Mouse (Mus musculus): ENCODE measurements around the gene Rsu1. TPM values are rescaled to one million over a fixed set of nuclear protein-coding genes. Genes with fewer than 3 reads are reported as not detected.

Rsu1 gene
- polyA plus RNA-seq, 1 experiment from 2014 or later: 119 TPM

- ATAC-seq (ENCODE audit: insufficient number of reproducible peaks, low FRiP score, low TSS enrichment, low read depth): no peak
- H3K27ac ChIP-seq (replicated peaks): no peak overlapping the region
- no peaks in the 10 kb centered on the region for H3K27me3 ChIP-seq
- H3K36me3 ChIP-seq: no peaks in the 10 kb centered on the region
- 72% methylated on average over 2 of the region's 2 CpGs for WGBS
- H3K4me1 ChIP-seq: no peaks in the 10 kb centered on the region
- H3K9me3 ChIP-seq (replicated peaks): no peaks in the 10 kb centered on the region
- H3K4me2 ChIP-seq (replicated peaks): no peak overlapping the region
- no peak overlapping the region for H3K9ac ChIP-seq
- H3K4me3 ChIP-seq (replicated peaks): no peak overlapping the region
These were observed 109.5 kb downstream of the Rsu1 start for GRCm38 (mm10) chr2:13161717-13162116.

GRCm38 (mm10) chr2:13145245-13145644 lies 126.0 kb downstream of the Rsu1 start:
- Histone ChIP-seq H3K4me1 (no peaks in the 10 kb centered on the region), H3K4me3 (replicated peaks) (no peak overlapping the region), H3K9ac (no peak overlapping the region), H3K36me3 (no peaks in the 10 kb centered on the region), H3K4me2 (replicated peaks) (no peak overlapping the region), H3K9me3 (replicated peaks) (no peaks in the 10 kb centered on the region), H3K27ac (replicated peaks) (no peak overlapping the region), H3K27me3 (no peaks in the 10 kb centered on the region)
- no peak for ATAC-seq (ENCODE audit: insufficient number of reproducible peaks, low FRiP score, low TSS enrichment, low read depth)
- WGBS: 85% methylated on average over 6 of the region's 6 CpGs

- ATAC-seq (ENCODE audit: insufficient number of reproducible peaks, low FRiP score, low TSS enrichment, low read depth): no peak
- no peak overlapping the region for H3K27ac ChIP-seq (replicated peaks)
- H3K9me3 ChIP-seq (replicated peaks): no peaks in the 10 kb centered on the region
- no peak overlapping the region for H3K4me3 ChIP-seq (replicated peaks)
- H3K27me3 ChIP-seq: no peaks in the 10 kb centered on the region
- H3K4me1 ChIP-seq: no peaks in the 10 kb centered on the region
- H3K9ac ChIP-seq: no peak overlapping the region
- no peaks in the 10 kb centered on the region for H3K36me3 ChIP-seq
- H3K4me2 ChIP-seq (replicated peaks): no peak overlapping the region
- WGBS: 68% methylated on average over 2 of the region's 2 CpGs
These were observed 136.3 kb downstream of the Rsu1 start for GRCm38 (mm10) chr2:13134890-13135289.

GRCm38 (mm10) chr2:13132841-13133240 lies 138.4 kb downstream of the Rsu1 start:
- Histone ChIP-seq H3K9ac (no peak overlapping the region), H3K4me1 (no peaks in the 10 kb centered on the region), H3K9me3 (replicated peaks) (no peaks in the 10 kb centered on the region), H3K36me3 (no peaks in the 10 kb centered on the region), H3K27ac (replicated peaks) (no peak overlapping the region), H3K27me3 (no peaks in the 10 kb centered on the region), H3K4me2 (replicated peaks) (no peak overlapping the region), H3K4me3 (replicated peaks) (no peak overlapping the region)
- 84% methylated on average over 8 of the region's 8 CpGs for WGBS
- ATAC-seq (ENCODE audit: insufficient number of reproducible peaks, low FRiP score, low TSS enrichment, low read depth): no peak

- Histone ChIP-seq H3K27ac (replicated peaks) (no peak overlapping the region), H3K4me1 (no peaks in the 10 kb centered on the region), H3K9ac (no peak overlapping the region), H3K9me3 (replicated peaks) (no peaks in the 10 kb centered on the region), H3K36me3 (no peaks in the 10 kb centered on the region), H3K27me3 (no peaks in the 10 kb centered on the region), H3K4me3 (replicated peaks) (no peak overlapping the region), H3K4me2 (replicated peaks) (no peak overlapping the region)
- ATAC-seq (ENCODE audit: insufficient number of reproducible peaks, low FRiP score, low TSS enrichment, low read depth): no peak
- 77% methylated on average over 8 of the region's 8 CpGs for WGBS
These were observed 138.8 kb downstream of the Rsu1 start for GRCm38 (mm10) chr2:13132406-13132805.

GRCm38 (mm10) chr2:13129859-13130258 lies 141.4 kb downstream of the Rsu1 start:
- ATAC-seq (ENCODE audit: insufficient number of reproducible peaks, low FRiP score, low TSS enrichment, low read depth): no peak
- H3K9ac ChIP-seq: no peak overlapping the region
- H3K4me1 ChIP-seq: no peaks in the 10 kb centered on the region
- no peaks in the 10 kb centered on the region for H3K27me3 ChIP-seq
- no peak overlapping the region for H3K4me3 ChIP-seq (replicated peaks)
- no peak overlapping the region for H3K4me2 ChIP-seq (replicated peaks)
- no peaks in the 10 kb centered on the region for H3K36me3 ChIP-seq
- no peaks in the 10 kb centered on the region for H3K9me3 ChIP-seq (replicated peaks)
- H3K27ac ChIP-seq (replicated peaks): no peak overlapping the region
- 77% methylated on average over 10 of the region's 10 CpGs for WGBS

GRCm38 (mm10) chr2:13129337-13129736 lies 141.9 kb downstream of the Rsu1 start:
- no peaks in the 10 kb centered on the region for H3K36me3 ChIP-seq
- H3K9ac ChIP-seq: no peak overlapping the region
- no peak overlapping the region for H3K27ac ChIP-seq (replicated peaks)
- ATAC-seq (ENCODE audit: insufficient number of reproducible peaks, low FRiP score, low TSS enrichment, low read depth): no peak
- no peaks in the 10 kb centered on the region for H3K27me3 ChIP-seq
- H3K4me1 ChIP-seq: no peaks in the 10 kb centered on the region
- no peak overlapping the region for H3K4me2 ChIP-seq (replicated peaks)
- no peak overlapping the region for H3K4me3 ChIP-seq (replicated peaks)
- no peaks in the 10 kb centered on the region for H3K9me3 ChIP-seq (replicated peaks)
- 70% methylated on average over 10 of the region's 10 CpGs for WGBS

GRCm38 (mm10) chr2:13120461-13120860 lies 150.8 kb downstream of the Rsu1 start:
- no peak for ATAC-seq (ENCODE audit: insufficient number of reproducible peaks, low FRiP score, low TSS enrichment, low read depth)
- 86% methylated on average over 5 of the region's 5 CpGs for WGBS

GRCm38 (mm10) chr2:13117896-13118295 lies 153.3 kb downstream of the Rsu1 start:
- Histone ChIP-seq H3K9me3 (replicated peaks) (no peaks in the 10 kb centered on the region), H3K9ac (no peak overlapping the region), H3K4me3 (replicated peaks) (no peak overlapping the region), H3K4me2 (replicated peaks) (no peak overlapping the region), H3K4me1 (no peaks in the 10 kb centered on the region), H3K27me3 (no peaks in the 10 kb centered on the region), H3K36me3 (no peaks in the 10 kb centered on the region), H3K27ac (replicated peaks) (no peak overlapping the region)
- ATAC-seq (ENCODE audit: insufficient number of reproducible peaks, low FRiP score, low TSS enrichment, low read depth): no peak
- WGBS: 71% methylated on average over 4 of the region's 4 CpGs

More at GRCm38 (mm10) chr2:13120461-13120860, 150.8 kb downstream of the Rsu1 start:
- Histone ChIP-seq H3K4me1 (no peaks in the 10 kb centered on the region), H3K4me3 (replicated peaks) (no peak overlapping the region), H3K27me3 (no peaks in the 10 kb centered on the region), H3K9me3 (replicated peaks) (no peaks in the 10 kb centered on the region), H3K27ac (replicated peaks) (no peak overlapping the region), H3K9ac (no peak overlapping the region), H3K4me2 (replicated peaks) (no peak overlapping the region), H3K36me3 (no peaks in the 10 kb centered on the region)

GRCm38 (mm10) chr2:13106531-13106930 lies 164.7 kb downstream of the Rsu1 start:
- no peak overlapping the region for H3K27ac ChIP-seq (replicated peaks)
- no peak overlapping the region for H3K4me2 ChIP-seq (replicated peaks)
- H3K4me3 ChIP-seq (replicated peaks): no peak overlapping the region
- no peaks in the 10 kb centered on the region for H3K36me3 ChIP-seq
- no peaks in the 10 kb centered on the region for H3K9me3 ChIP-seq (replicated peaks)
- 25% methylated on average over 4 of the region's 4 CpGs for WGBS
- no peaks in the 10 kb centered on the region for H3K4me1 ChIP-seq
- no peak for ATAC-seq (ENCODE audit: insufficient number of reproducible peaks, low FRiP score, low TSS enrichment, low read depth)
- H3K27me3 ChIP-seq: no peaks in the 10 kb centered on the region
- no peak overlapping the region for H3K9ac ChIP-seq

- no peaks in the 10 kb centered on the region for H3K36me3 ChIP-seq
- no peaks in the 10 kb centered on the region for H3K4me1 ChIP-seq
- no peak overlapping the region for H3K4me2 ChIP-seq (replicated peaks)
- H3K4me3 ChIP-seq (replicated peaks): no peak overlapping the region
- 40% methylated on average over 2 of the region's 2 CpGs for WGBS
- H3K9ac ChIP-seq: no peak overlapping the region
- no peaks in the 10 kb centered on the region for H3K27me3 ChIP-seq
- no peaks in the 10 kb centered on the region for H3K9me3 ChIP-seq (replicated peaks)
- ATAC-seq (ENCODE audit: insufficient number of reproducible peaks, low FRiP score, low TSS enrichment, low read depth): no peak
- H3K27ac ChIP-seq (replicated peaks): no peak overlapping the region
These were observed 166.8 kb downstream of the Rsu1 start for GRCm38 (mm10) chr2:13104388-13104787.

- no peak overlapping the region for H3K9ac ChIP-seq
- H3K4me2 ChIP-seq (replicated peaks): no peak overlapping the region
- H3K27me3 ChIP-seq: no peaks in the 10 kb centered on the region
- 78% methylated on average over 7 of the region's 7 CpGs for WGBS
- no peak overlapping the region for H3K27ac ChIP-seq (replicated peaks)
- H3K4me3 ChIP-seq (replicated peaks): no peak overlapping the region
- no peaks in the 10 kb centered on the region for H3K4me1 ChIP-seq
- H3K9me3 ChIP-seq (replicated peaks): no peaks in the 10 kb centered on the region
- no peaks in the 10 kb centered on the region for H3K36me3 ChIP-seq
- ATAC-seq (ENCODE audit: insufficient number of reproducible peaks, low FRiP score, low TSS enrichment, low read depth): no peak
These were observed 167.4 kb downstream of the Rsu1 start for GRCm38 (mm10) chr2:13103797-13104200.
